Mouse (Mus musculus) forebrain, embryonic 13.5 days (tissue): Measurements from ENCODE around the gene Msantd3. TPM values are rescaled to one million over a fixed set of nuclear protein-coding genes. Genes with fewer than 3 reads are reported as not detected.

Source experiments
- polyA plus RNA-seq: library from polyadenylated mRNA; unstranded; fragments of >200 nt; fragmentation: Nextera tagmentation; extraction: Ambion mirVana; gene quantifications from 2 replicates; pipeline ENCODE4 v1.2.1, GENCODE M21; 2015

Gene Msantd3
- polyA plus RNA-seq, 1 experiment from 2014 or later = 52.2 TPM

Other genes with a start within 250 kb of the Msantd3 start
- 47.1 and 47.6 TPM in 2 replicates for gene Tex10, start 66.5 kb upstream of the Msantd3 start, polyA plus RNA-seq
- gene Tmeff1, start 45.2 kb downstream of the Msantd3 start, polyA plus RNA-seq = 76.9 and 117 TPM in 2 replicates
- 1.5 and 1.8 TPM in 2 replicates for gene Cavin4, start 123.6 kb downstream of the Msantd3 start, polyA plus RNA-seq